Mouse (Mus musculus) forebrain, postnatal 0 days (tissue): ENCODE measurements at regions not wholly inside any gene's neighbourhood (a gene's known extent, or its start where the extent isn't known, plus 50 kb on each side); places are given as distances from the start of the nearest gene placed in this dataset.

Experiments
- ATAC-seq: fragments of 200-750 bp; cut with Nextera tagmentation; 2 replicates; pipeline ENCODE4 v1.8.0; 2017; ENCODE audit warnings: mild to moderate bottlenecking, moderate library complexity
- DNase-seq: peaks from one replicate; pipeline ENCODE4 v3.0.0-alpha.2; 2015
- H3K27ac ChIP-seq: fragments of 300-500 bp; sonication (generic); 2 replicates; pipeline ENCODE4 v1.5.1; 2014; ENCODE audit warnings: low read depth, mild to moderate bottlenecking, antibody characterized with exemption, low read length, moderate library complexity, mixed read lengths
- H3K27me3 ChIP-seq: fragments of 300-500 bp; sonication (generic); 2 replicates; pipeline ENCODE4 v1.6.1; 2014; ENCODE audit warnings: mild to moderate bottlenecking, low read length, mixed read lengths; ENCODE audit not compliant: insufficient read depth
- H3K36me3 ChIP-seq: fragments of 300-500 bp; sonication (generic); 2 replicates; pipeline ENCODE4 v1.6.1; 2014; ENCODE audit warnings: mild to moderate bottlenecking, moderate library complexity; ENCODE audit not compliant: insufficient read depth
- H3K4me1 ChIP-seq: fragments of 300-500 bp; sonication (generic); 2 replicates; pipeline ENCODE4 v1.6.1; 2014; ENCODE audit warnings: antibody characterized with exemption; ENCODE audit not compliant: insufficient read depth
- H3K4me2 ChIP-seq: fragments of 300-500 bp; sonication (generic); 2 replicates; pipeline ENCODE4 v1.6.1; 2014; ENCODE audit warnings: low read depth, mild to moderate bottlenecking, moderate library complexity
- H3K4me3 ChIP-seq: fragments of 300-500 bp; sonication (generic); 2 replicates; pipeline ENCODE4 v1.5.1; 2014; ENCODE audit warnings: low read depth, low read length, mixed read lengths
- H3K9ac ChIP-seq: fragments of 300-500 bp; sonication (generic); 2 replicates; pipeline ENCODE4 v1.6.1; 2014; ENCODE audit warnings: mild to moderate bottlenecking
- H3K9me3 ChIP-seq: fragments of 300-500 bp; sonication (generic); 2 replicates; pipeline ENCODE4 v1.6.1; 2016; ENCODE audit warnings: low read length
- CTCF ChIP-seq: sonication (generic); IDR thresholded peaks from 2 replicates; pipeline ENCODE4 v1.5.1; 2016; ENCODE audit warnings: antibody characterized with exemption, control low read depth, low read depth
- WGBS: fragments of 180-500 bp; shearing (Covaris S2); extraction: QIAGEN DNeasy Blood & Tissue Kit; methylation state at CpG from one replicate; pipeline ENCODE4 v1.1.7; 2014; 5-methylcytosine and 5-hydroxymethylcytosine counted together

DNA sequence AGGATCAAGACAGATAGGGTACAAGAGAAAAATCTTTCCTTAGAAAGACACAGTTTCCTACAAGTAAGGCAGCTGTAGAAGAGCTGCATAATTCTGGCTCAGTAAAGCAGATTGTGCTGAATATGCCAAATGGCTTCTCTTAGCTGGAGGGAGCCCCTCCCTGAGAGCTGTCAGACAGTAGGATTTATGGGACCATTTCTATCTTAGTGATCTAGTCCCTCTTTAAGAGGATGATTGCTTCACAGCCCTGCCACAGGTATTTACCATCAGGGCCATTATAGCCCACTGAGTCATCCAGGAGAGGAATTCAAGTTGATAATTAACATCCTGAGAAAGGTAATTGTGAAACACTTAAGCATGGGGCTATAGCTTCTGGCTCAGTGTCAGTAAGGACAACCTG is 101.5 kb upstream of the Cypt1 start:
- no peak overlapping the region for H3K4me2 ChIP-seq
- no peak overlapping the region for H3K9ac ChIP-seq
- H3K27me3 ChIP-seq, result no peaks in the 10 kb centered on the region
- DNase-seq (peak; percentile 29), ATAC-seq (peak; percentile 78)
- TF ChIP-seq CTCF, result no peak
- H3K27ac ChIP-seq, result no peak overlapping the region
- H3K36me3 ChIP-seq, result no peaks in the 10 kb centered on the region
- no peaks in the 10 kb centered on the region for H3K9me3 ChIP-seq
- H3K4me3 ChIP-seq, result no peak overlapping the region
- no peaks in the 10 kb centered on the region for H3K4me1 ChIP-seq

DNA sequence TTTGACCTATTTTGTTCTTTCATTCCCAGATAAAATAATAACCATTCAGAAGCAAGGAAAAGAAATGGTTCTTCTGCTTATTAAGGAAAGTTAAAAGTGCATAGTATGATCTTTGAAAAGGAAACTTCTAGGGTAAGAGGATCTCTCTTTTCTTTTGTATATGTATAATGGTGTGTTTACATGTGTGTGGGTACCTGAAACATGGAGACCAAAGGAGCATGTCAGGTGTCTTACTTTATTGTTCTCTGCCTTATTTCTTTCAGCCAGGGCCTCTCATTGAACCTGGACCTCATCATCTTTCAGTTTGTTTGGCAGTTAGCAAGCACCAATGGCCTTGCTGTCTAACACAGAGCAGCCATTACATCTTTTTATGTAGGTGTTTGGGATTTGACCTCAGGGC is 101.0 kb upstream of the Cypt1 start:
- Histone ChIP-seq H3K27me3 (no peaks in the 10 kb centered on the region), H3K4me2 (no peak overlapping the region), H3K36me3 (no peaks in the 10 kb centered on the region), H3K9me3 (no peaks in the 10 kb centered on the region), H3K4me1 (no peaks in the 10 kb centered on the region), H3K9ac (no peak overlapping the region), H3K27ac (no peak overlapping the region), H3K4me3 (no peak overlapping the region)
- no peak for ATAC-seq
- no peak for TF ChIP-seq CTCF
- no peak for DNase-seq

- 92% methylated on average over 1 of the region's 1 CpGs for WGBS
- H3K27ac ChIP-seq, result no peak overlapping the region
- no peaks in the 10 kb centered on the region for H3K27me3 ChIP-seq
- no peaks in the 10 kb centered on the region for H3K9me3 ChIP-seq
- H3K9ac ChIP-seq, result no peak overlapping the region
- peak; percentile 57 for TF ChIP-seq CTCF
- DNase-seq (peak; percentile 48), ATAC-seq (peak; percentile 61)
- no peaks in the 10 kb centered on the region for H3K4me1 ChIP-seq
- no peak overlapping the region for H3K4me2 ChIP-seq
- H3K4me3 ChIP-seq, result no peak overlapping the region
- H3K36me3 ChIP-seq, result no peaks in the 10 kb centered on the region
Measured at GRCm38 (mm10) chrX:16438088-16438487, 84.6 kb upstream of the Cypt1 start.

DNA sequence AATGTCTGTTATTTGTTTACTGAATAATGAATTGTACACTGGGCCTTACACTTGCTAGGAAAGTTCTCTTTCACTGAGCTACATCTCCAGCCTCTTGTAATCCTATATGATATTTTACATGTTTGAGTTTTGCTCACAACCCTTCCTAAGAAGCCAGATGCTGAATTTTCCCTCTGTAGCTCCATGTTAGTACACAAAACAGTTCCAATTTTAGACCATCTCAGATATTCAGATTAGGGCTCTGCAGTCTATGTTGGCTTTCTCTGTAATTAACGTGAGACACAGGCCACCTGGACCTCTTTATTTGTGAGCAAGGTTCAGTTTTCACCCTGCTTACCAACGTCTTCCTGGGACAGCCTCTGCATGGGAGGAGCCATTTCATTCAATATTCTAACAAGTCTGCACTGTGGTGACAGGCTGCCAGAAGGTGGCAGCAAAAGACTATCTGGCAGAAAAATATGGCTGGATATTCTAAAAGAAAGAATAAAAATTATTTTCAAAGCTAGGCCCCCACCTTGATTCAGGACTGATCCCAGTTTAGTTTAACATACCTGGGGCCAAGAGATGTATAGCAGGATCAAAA is 72.1 kb upstream of the Cypt1 start:
- Histone ChIP-seq H3K36me3 (no peaks in the 10 kb centered on the region), H3K27me3 (no peaks in the 10 kb centered on the region), H3K4me2 (0 out of 2 replicates have a peak overlapping the region, but pooled peaks have one; percentile 17), H3K9ac (no peak overlapping the region), H3K4me3 (0 out of 2 replicates have a peak overlapping the region, but pooled peaks have one; percentile 5), H3K4me1 (no peaks in the 10 kb centered on the region), H3K27ac (no peak overlapping the region), H3K9me3 (no peaks in the 10 kb centered on the region)
- peak; percentile 70 for TF ChIP-seq CTCF
- ATAC-seq (peak; percentile 86), DNase-seq (peak; percentile 78)
- 2% methylated on average over 2 of the region's 2 CpGs for WGBS
